Comparison of ENCODE assay signal across 16 mouse cellular contexts in genomic region chr8:38723254-38723653, GRCm38 (mm10).
"Had no signal": no experiment of that assay in that cellular context is flagged by ENCODE, and none has a peak within 500 bp of the region (broad histone marks: within the 10 kb centered on the region; RNA-seq: fewer than 3 reads in every experiment).

No protein-coding gene starts in this region.

- H3K4me2 ChIP-seq: neural tube, embryonic 13.5 days; neural tube, embryonic 15.5 days; stomach, embryonic 15.5 days had no signal

- H3K4me1 ChIP-seq: neural tube, embryonic 13.5 days; neural tube, embryonic 15.5 days; stomach, embryonic 15.5 days had no signal

- H3K9ac ChIP-seq: neural tube, embryonic 13.5 days; neural tube, embryonic 15.5 days; stomach, embryonic 15.5 days had no signal

- DNase-seq: retina, postnatal 1 day; right cerebral cortex, adult 18-20 months; right cerebral cortex, postnatal 14 days; right cerebral cortex, postnatal 25 days; right cerebral cortex, postnatal 4 days; spleen, adult 18-20 months; thymus, adult 18-20 months; thymus, adult 2 months; thymus, postnatal 14 days; thymus, postnatal 25 days; thymus, postnatal 36 days; thymus, postnatal 4 days had no signal

- H3K9me3 ChIP-seq: neural tube, embryonic 13.5 days; neural tube, embryonic 15.5 days; stomach, embryonic 15.5 days had no signal

- H3K36me3 ChIP-seq: neural tube, embryonic 13.5 days; neural tube, embryonic 15.5 days; stomach, embryonic 15.5 days had no signal

- H3K4me3 ChIP-seq: neural tube, embryonic 13.5 days; neural tube, embryonic 15.5 days; stomach, embryonic 15.5 days had no signal

- H3K27me3 ChIP-seq: neural tube, embryonic 13.5 days; neural tube, embryonic 15.5 days; stomach, embryonic 15.5 days had no signal

- H3K27ac ChIP-seq: neural tube, embryonic 13.5 days; neural tube, embryonic 15.5 days; stomach, embryonic 15.5 days; stomach, postnatal 0 days had no signal
